Mouse (Mus musculus): ENCODE measurements around the gene Sept10. TPM values are rescaled to one million over a fixed set of nuclear protein-coding genes. Genes with fewer than 3 reads are reported as not detected.

Gene Sept10
- polyA plus RNA-seq, 1 experiment from 2014 or later = 12.8 TPM

- Histone ChIP-seq H3K27ac (no peak overlapping the region), H3K4me2 (no peak overlapping the region), H3K9me3 (replicated peaks) (no peaks in the 10 kb centered on the region), H3K27me3 (replicated peaks) (no peaks in the 10 kb centered on the region), H3K4me3 (no peak overlapping the region), H3K9ac (no peak overlapping the region), H3K4me1 (peaks cover 17% of the 10 kb centered on the region), H3K36me3 (no peaks in the 10 kb centered on the region)
- WGBS (ENCODE audit: insufficient replicate concordance) = 66% methylated on average over 8 of the region's 8 CpGs
- ATAC-seq = no peak
These were observed 32.0 kb upstream of the Sept10 start for GRCm38 (mm10) chr10:59253541-59254079.

DNA sequence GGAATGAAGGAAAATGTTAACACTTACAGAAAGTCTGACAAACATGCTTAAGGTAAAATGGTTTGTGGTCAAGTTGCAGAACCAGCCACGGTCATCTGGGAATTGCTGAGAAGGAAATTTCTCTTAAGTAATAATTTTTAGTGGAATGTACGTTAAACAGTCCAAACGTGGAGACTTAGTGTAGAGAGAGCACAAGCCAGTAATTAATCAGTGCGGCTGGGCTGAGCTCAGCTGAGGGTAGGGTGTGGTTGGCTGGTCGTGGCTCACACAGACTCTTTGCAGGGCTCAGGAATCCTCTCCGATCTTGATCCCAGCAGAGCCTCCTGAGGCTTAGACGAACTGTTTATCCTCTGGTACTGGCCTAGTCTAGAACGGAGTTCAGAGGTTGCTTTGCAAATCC lies 30.7 kb upstream of the Sept10 start:
- no peaks in the 10 kb centered on the region for H3K36me3 ChIP-seq
- ATAC-seq = no peak
- H3K27me3 ChIP-seq (replicated peaks) = no peaks in the 10 kb centered on the region
- H3K4me1 ChIP-seq = peaks cover 17% of the 10 kb centered on the region
- no peaks in the 10 kb centered on the region for H3K9me3 ChIP-seq (replicated peaks)
- H3K4me3 ChIP-seq = no peak overlapping the region
- H3K9ac ChIP-seq = no peak overlapping the region
- WGBS (ENCODE audit: insufficient replicate concordance) = 45% methylated on average over 8 of the region's 8 CpGs
- no peak overlapping the region for H3K27ac ChIP-seq
- no peak overlapping the region for H3K4me2 ChIP-seq

DNA sequence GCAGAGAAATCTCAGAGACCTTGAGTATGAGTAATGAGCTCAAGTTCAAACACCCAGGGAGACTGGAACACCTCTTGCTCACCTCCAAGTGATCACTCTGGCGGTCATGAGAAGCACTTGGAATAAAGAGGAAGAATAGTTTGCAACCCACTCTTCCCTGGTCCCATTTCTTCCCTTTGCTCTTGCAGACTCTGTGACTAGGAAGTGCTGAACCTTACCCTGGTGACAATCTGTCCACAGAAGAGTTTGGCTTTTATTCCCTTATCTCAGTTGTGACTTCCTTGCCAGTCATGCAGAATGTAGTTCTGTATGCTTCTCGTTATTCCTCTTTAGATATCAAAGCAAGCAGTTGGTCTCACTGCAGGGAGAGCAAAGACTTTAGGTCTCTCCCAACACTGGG lies 30.3 kb upstream of the Sept10 start:
- WGBS (ENCODE audit: insufficient replicate concordance) = 22% methylated on average over 2 of the region's 2 CpGs
- Histone ChIP-seq H3K4me1 (peaks cover 17% of the 10 kb centered on the region), H3K9ac (no peak overlapping the region), H3K4me2 (no peak overlapping the region), H3K36me3 (no peaks in the 10 kb centered on the region), H3K27me3 (replicated peaks) (no peaks in the 10 kb centered on the region), H3K27ac (no peak overlapping the region), H3K4me3 (no peak overlapping the region), H3K9me3 (replicated peaks) (no peaks in the 10 kb centered on the region)
- no peak for ATAC-seq

DNA sequence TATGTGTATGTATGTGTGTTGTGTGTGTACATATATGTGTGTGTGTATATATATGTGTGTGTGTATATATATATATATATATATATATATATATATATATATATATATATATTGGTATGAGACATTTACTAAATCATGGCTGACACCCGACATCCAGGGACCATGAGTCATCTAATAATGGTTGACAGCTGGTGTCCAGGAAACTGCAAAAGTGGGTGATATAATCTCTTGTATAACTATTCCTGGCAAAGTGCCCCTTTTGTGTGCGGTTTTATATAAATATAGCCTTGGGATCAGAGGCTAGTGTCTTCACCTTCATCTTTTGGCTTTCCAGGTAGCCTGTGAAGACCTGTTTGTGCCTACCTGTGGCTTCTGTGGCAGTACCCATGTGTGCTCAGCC lies 29.0 kb upstream of the Sept10 start:
- Histone ChIP-seq H3K36me3 (no peaks in the 10 kb centered on the region), H3K9me3 (replicated peaks) (no peaks in the 10 kb centered on the region), H3K4me1 (peaks cover 12% of the 10 kb centered on the region), H3K4me2 (no peak overlapping the region), H3K4me3 (no peak overlapping the region), H3K9ac (no peak overlapping the region), H3K27me3 (replicated peaks) (no peaks in the 10 kb centered on the region), H3K27ac (no peak overlapping the region)
- WGBS (ENCODE audit: insufficient replicate concordance) = 52% methylated on average over 2 of the region's 2 CpGs
- no peak for ATAC-seq

DNA sequence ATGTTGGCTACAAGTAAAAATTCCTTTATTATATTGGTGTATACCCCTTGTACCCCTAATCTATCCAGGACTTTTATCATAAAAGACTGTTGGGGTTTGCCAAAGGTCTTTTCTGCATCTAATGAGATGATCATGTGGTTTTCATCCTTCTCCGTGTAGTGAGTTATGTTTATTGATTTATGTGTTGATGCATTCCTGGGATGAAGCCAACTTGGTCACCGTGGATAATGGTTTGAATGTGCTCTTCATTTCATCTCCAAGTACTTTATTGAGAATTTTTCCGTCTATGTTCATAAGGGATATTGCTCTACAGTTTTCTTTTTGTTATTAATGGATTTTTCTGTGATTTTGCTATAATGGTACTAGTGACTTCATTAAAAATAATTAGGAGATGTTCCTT lies 27.9 kb upstream of the Sept10 start:
- Histone ChIP-seq H3K27ac (no peak overlapping the region), H3K9me3 (replicated peaks) (no peaks in the 10 kb centered on the region), H3K4me3 (no peak overlapping the region), H3K4me2 (no peak overlapping the region), H3K9ac (no peak overlapping the region), H3K4me1 (peaks cover 6% of the 10 kb centered on the region; the same call in 1 of the 2 replicates), H3K27me3 (replicated peaks) (no peaks in the 10 kb centered on the region), H3K36me3 (no peaks in the 10 kb centered on the region)
- ATAC-seq = no peak
- WGBS (ENCODE audit: insufficient replicate concordance) = 55% methylated on average over 3 of the region's 3 CpGs

- WGBS (ENCODE audit: insufficient replicate concordance) = 59% methylated on average over 3 of the region's 3 CpGs
- Histone ChIP-seq H3K27me3 (replicated peaks) (peaks cover 6% of the 10 kb centered on the region), H3K36me3 (no peaks in the 10 kb centered on the region), H3K9ac (no peak overlapping the region), H3K4me2 (no peak overlapping the region), H3K4me1 (no peaks in the 10 kb centered on the region), H3K27ac (no peak overlapping the region), H3K4me3 (no peak overlapping the region), H3K9me3 (replicated peaks) (no peaks in the 10 kb centered on the region)
- ATAC-seq = no peak
These were observed 19.5 kb upstream of the Sept10 start for GRCm38 (mm10) chr10:59241141-59241541.

GRCm38 (mm10) chr10:59237757-59238156 lies 16.1 kb upstream of the Sept10 start:
- no peak overlapping the region for H3K4me3 ChIP-seq
- no peak overlapping the region for H3K27ac ChIP-seq
- H3K27me3 ChIP-seq (replicated peaks) = peaks cover 1% of the 10 kb centered on the region
- no peak overlapping the region for H3K9ac ChIP-seq
- H3K4me1 ChIP-seq = no peaks in the 10 kb centered on the region
- H3K9me3 ChIP-seq (replicated peaks) = no peaks in the 10 kb centered on the region
- no peak overlapping the region for H3K4me2 ChIP-seq
- H3K36me3 ChIP-seq = no peaks in the 10 kb centered on the region
- no peak for ATAC-seq
- 21% methylated on average over 3 of the region's 3 CpGs for WGBS (ENCODE audit: insufficient replicate concordance)

GRCm38 (mm10) chr10:59236486-59236885 lies 14.8 kb upstream of the Sept10 start:
- Histone ChIP-seq H3K4me3 (no peak overlapping the region), H3K36me3 (no peaks in the 10 kb centered on the region), H3K27me3 (replicated peaks) (no peaks in the 10 kb centered on the region; the same call in none of the 2 replicates), H3K9ac (no peak overlapping the region), H3K4me2 (no peak overlapping the region), H3K9me3 (replicated peaks) (no peaks in the 10 kb centered on the region), H3K27ac (no peak overlapping the region), H3K4me1 (no peaks in the 10 kb centered on the region)
- no peak for ATAC-seq
- 54% methylated on average over 6 of the region's 6 CpGs for WGBS (ENCODE audit: insufficient replicate concordance)

DNA sequence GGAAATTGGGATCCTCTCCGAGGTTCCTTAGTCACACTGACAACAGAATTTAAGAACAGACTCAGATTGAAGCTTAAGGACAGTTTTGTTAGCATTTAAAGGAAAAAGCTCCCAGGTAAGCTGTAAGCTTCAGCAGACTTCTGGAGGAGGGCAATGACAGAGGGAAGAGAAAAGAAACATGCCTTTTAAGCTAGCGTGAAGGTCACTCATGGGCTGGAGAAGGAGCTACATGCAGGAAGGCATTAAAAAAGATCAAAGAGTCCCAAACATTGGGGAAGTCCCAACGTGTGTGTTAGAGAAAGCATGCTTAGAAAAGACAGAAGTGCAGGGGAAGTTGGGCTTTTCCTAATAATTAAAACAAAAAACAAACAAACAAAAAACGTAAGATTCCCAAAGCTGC lies 14.2 kb upstream of the Sept10 start:
- no peaks in the 10 kb centered on the region; the same call in none of the 2 replicates for H3K27me3 ChIP-seq (replicated peaks)
- WGBS (ENCODE audit: insufficient replicate concordance) = 47% methylated on average over 4 of the region's 4 CpGs
- H3K9ac ChIP-seq = no peak overlapping the region
- no peak overlapping the region for H3K27ac ChIP-seq
- ATAC-seq = no peak
- H3K36me3 ChIP-seq = no peaks in the 10 kb centered on the region
- no peak overlapping the region for H3K4me2 ChIP-seq
- no peaks in the 10 kb centered on the region for H3K4me1 ChIP-seq
- no peaks in the 10 kb centered on the region for H3K9me3 ChIP-seq (replicated peaks)
- H3K4me3 ChIP-seq = no peak overlapping the region

DNA sequence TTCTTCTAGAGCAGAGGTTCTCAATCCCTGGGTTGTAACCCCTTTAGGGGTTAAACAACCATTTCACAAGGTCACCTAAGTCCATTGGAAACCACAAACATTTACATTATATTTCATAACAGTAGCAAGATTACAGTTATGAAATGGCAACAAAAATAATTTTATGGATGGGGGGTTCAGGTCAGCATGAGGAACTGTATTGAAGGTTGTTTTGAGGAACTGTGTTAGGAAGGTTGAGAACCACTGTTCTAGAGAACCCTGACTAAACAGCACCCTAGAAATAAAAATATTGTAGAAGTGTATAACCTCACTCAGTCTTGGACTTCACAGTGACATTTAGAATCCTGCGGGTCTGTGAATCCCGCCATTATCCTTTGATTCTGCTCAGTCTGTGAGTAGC lies 13.6 kb upstream of the Sept10 start:
- no peak for ATAC-seq
- H3K4me2 ChIP-seq = no peak overlapping the region
- no peak overlapping the region for H3K4me3 ChIP-seq
- 63% methylated on average over 2 of the region's 2 CpGs for WGBS (ENCODE audit: insufficient replicate concordance)
- H3K9me3 ChIP-seq (replicated peaks) = no peaks in the 10 kb centered on the region
- H3K27ac ChIP-seq = no peak overlapping the region
- no peaks in the 10 kb centered on the region; the same call in none of the 2 replicates for H3K27me3 ChIP-seq (replicated peaks)
- no peak overlapping the region for H3K9ac ChIP-seq
- H3K4me1 ChIP-seq = no peaks in the 10 kb centered on the region
- H3K36me3 ChIP-seq = no peaks in the 10 kb centered on the region

DNA sequence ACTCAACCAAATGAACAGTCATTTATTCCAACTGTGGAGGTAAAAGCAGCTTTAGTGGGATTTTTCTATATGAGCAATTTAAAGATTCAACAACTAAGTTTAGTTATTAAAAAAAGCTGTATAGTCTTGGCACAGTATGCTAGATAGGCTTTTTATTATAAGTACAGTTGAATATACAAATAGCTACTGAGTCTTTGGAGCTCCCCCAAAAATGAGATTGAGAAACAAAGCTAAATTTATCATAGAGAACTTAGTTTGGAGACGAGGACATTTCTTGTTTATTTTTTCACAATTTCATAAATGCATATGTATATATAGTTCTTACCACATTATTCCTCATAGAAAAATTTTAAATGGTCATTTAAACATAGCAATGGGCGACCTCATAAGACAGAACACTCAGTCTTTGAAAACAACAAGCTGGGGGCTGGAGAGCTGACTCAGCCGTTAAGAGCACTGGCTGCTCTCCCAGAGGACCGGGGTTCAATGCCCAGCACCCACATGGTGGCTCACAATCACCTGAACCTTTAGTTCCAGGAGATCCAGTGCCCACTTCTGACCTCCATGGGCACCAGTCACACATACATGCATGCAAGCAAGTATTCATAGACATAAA lies 7.7 kb upstream of the Sept10 start:
- no peaks in the 10 kb centered on the region for H3K4me1 ChIP-seq
- H3K4me3 ChIP-seq = no peak overlapping the region
- no peak overlapping the region for H3K4me2 ChIP-seq
- no peak overlapping the region for H3K9ac ChIP-seq
- ATAC-seq = no peak
- H3K27ac ChIP-seq = no peak overlapping the region
- H3K27me3 ChIP-seq (replicated peaks) = peaks cover 9% of the 10 kb centered on the region
- 52% methylated on average over 4 of the region's 4 CpGs for WGBS (ENCODE audit: insufficient replicate concordance)
- H3K9me3 ChIP-seq (replicated peaks) = no peaks in the 10 kb centered on the region
- H3K36me3 ChIP-seq = no peaks in the 10 kb centered on the region

DNA sequence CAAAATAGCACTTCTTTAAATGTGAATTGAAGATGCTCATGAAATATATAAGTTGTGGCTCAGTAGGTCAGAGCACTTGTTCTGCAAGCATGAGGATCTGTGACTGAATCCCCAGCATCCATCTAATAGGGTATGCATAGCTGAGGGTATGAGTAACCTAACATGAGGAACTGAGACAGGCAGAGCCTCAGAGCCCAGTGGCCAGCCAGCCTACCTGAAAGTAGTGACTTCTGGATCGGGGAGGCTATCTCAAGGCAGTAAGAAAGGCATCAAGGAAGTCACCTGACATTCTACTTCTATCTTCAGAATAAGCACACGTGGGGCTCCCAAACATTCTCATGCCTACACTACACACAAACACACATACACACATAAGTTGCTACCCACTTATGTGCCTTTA lies 3.5 kb upstream of the Sept10 start:
- Histone ChIP-seq H3K4me1 (peaks cover 21% of the 10 kb centered on the region), H3K27ac (no peak overlapping the region), H3K36me3 (no peaks in the 10 kb centered on the region), H3K27me3 (replicated peaks) (peaks cover 44% of the 10 kb centered on the region), H3K4me3 (no peak overlapping the region), H3K9me3 (replicated peaks) (no peaks in the 10 kb centered on the region), H3K4me2 (no peak overlapping the region), H3K9ac (no peak overlapping the region)
- WGBS (ENCODE audit: insufficient replicate concordance) = 68% methylated on average over 2 of the region's 2 CpGs
- ATAC-seq = no peak

DNA sequence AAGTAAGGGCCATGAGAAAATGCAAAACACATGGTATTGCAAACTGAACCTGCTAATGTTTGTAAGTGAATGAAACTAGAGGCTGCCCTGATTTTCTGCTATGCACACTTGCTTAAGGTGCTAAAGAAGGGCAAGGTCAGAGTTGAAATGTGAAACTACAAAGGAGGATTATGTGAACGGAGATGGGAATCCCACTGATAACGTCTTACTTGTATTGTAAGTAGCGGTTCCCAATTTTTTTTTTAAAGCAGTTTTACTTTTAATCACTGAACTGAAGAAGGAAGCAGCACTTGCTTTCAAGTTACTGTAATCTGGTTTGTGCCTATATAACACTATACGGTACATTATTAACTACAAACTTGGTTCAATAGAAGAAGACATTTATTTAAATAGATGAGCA lies 2.2 kb upstream of the Sept10 start:
- no peak overlapping the region for H3K4me3 ChIP-seq
- no peak for ATAC-seq
- H3K9me3 ChIP-seq (replicated peaks) = no peaks in the 10 kb centered on the region
- H3K36me3 ChIP-seq = no peaks in the 10 kb centered on the region
- H3K4me2 ChIP-seq = peak overlapping the region; percentile 89
- no peak overlapping the region for H3K9ac ChIP-seq
- no peak overlapping the region for H3K27ac ChIP-seq
- peaks cover 52% of the 10 kb centered on the region for H3K27me3 ChIP-seq (replicated peaks)
- H3K4me1 ChIP-seq = peaks cover 21% of the 10 kb centered on the region
- 70% methylated on average over 4 of the region's 4 CpGs for WGBS (ENCODE audit: insufficient replicate concordance)
